Comparison of ENCODE assay signal across 8 mouse cellular contexts in genomic region chr10:110794564-110795205, GRCm38 (mm10). TPM values are rescaled to one million over a fixed set of nuclear protein-coding genes. Genes with fewer than 3 reads are reported as not detected.
DNase-seq lines count a peak whose midpoint lies in the region; ATAC-seq lines count a peak whose summit lies in the region.

No protein-coding gene starts in this region.

- DNase-seq in 416B (ENCODE audit: low read depth), result peak; percentile 72
- DNase-seq in c-Kit-negative CD71-positive TER-119-positive erythroid progenitor cells, embryonic 14.5 days (ENCODE audit: low read depth, low spot score), result peak; percentile 30
- DNase-seq in forebrain, embryonic 14.5 days (ENCODE audit: low spot score), result peak; percentile 83
- peak; percentile 90 for DNase-seq in hindbrain, embryonic 14.5 days (ENCODE audit: low spot score)
- DNase-seq in thymus, postnatal 25 days, result peak; percentile 29

- H3K4me1 ChIP-seq in forebrain, embryonic 14.5 days (ENCODE audit: control insufficient read depth, insufficient read depth, low read length), result no peaks in the 10 kb centered on the region
- no peaks in the 10 kb centered on the region for H3K4me1 ChIP-seq in hindbrain, embryonic 14.5 days (replicated peaks; ENCODE audit: control insufficient read depth, insufficient read depth, low read length)
- H3K4me1 ChIP-seq in limb, embryonic 12.5 days (replicated peaks), result 0 out of 2 replicates have a peak, but pooled peaks cover 10% of the 10 kb centered on the region
- H3K4me1 ChIP-seq in midbrain, embryonic 15.5 days, result peaks cover 3% of the 10 kb centered on the region; the same call in 1 of the 2 replicates

- WGBS in forebrain, embryonic 14.5 days, result 9% methylated on average over 12 of the region's 12 CpGs
- WGBS in hindbrain, embryonic 14.5 days, result 8% methylated on average over 12 of the region's 12 CpGs
- WGBS in limb, embryonic 12.5 days, result 8% methylated on average over 12 of the region's 12 CpGs
- 13% methylated on average over 12 of the region's 12 CpGs for WGBS in midbrain, embryonic 15.5 days

- H3K27me3 ChIP-seq in forebrain, embryonic 14.5 days (replicated peaks; ENCODE audit: control insufficient read depth, insufficient read depth, low read length), result no peaks in the 10 kb centered on the region
- no peaks in the 10 kb centered on the region for H3K27me3 ChIP-seq in hindbrain, embryonic 14.5 days (ENCODE audit: control insufficient read depth, insufficient read depth, low read length)
- H3K27me3 ChIP-seq in limb, embryonic 12.5 days, result no peaks in the 10 kb centered on the region
- H3K27me3 ChIP-seq in midbrain, embryonic 15.5 days (replicated peaks), result no peaks in the 10 kb centered on the region

- no peak overlapping the region for H3K27ac ChIP-seq in forebrain, embryonic 14.5 days (ENCODE audit: low read depth, low read length)
- H3K27ac ChIP-seq in hindbrain, embryonic 14.5 days, result peak overlapping the region; percentile 10; the same call in 1 of the 2 replicates
- H3K27ac ChIP-seq in limb, embryonic 12.5 days, result peak overlapping the region; percentile 47; the same call in 1 of the 2 replicates
- H3K27ac ChIP-seq in midbrain, embryonic 15.5 days, result 0 out of 2 replicates have a peak overlapping the region, but pooled peaks have one; percentile 13

- ATAC-seq in CD4-positive, CD25-positive, alpha-beta regulatory T cell, adult 4 months, result peak; percentile 90
- peak; percentile 76 for ATAC-seq in forebrain, embryonic 14.5 days
- peak; percentile 79 for ATAC-seq in hindbrain, embryonic 14.5 days (ENCODE audit: low FRiP score)
- peak; percentile 64; the same call in 1 of the 2 replicates for ATAC-seq in limb, embryonic 12.5 days (ENCODE audit: insufficient number of reproducible peaks, insufficient read depth, low FRiP score, low TSS enrichment, low read depth)
- peak; percentile 81 for ATAC-seq in midbrain, embryonic 15.5 days (replicated peaks)

- no peak overlapping the region for H3K9ac ChIP-seq in forebrain, embryonic 14.5 days (ENCODE audit: low read length)
- H3K9ac ChIP-seq in hindbrain, embryonic 14.5 days, result no peak overlapping the region
- H3K9ac ChIP-seq in limb, embryonic 12.5 days (replicated peaks), result no peak overlapping the region
- H3K9ac ChIP-seq in midbrain, embryonic 15.5 days, result no peak overlapping the region

- no peaks in the 10 kb centered on the region for H3K36me3 ChIP-seq in forebrain, embryonic 14.5 days (ENCODE audit: control insufficient read depth, insufficient read depth, low read length)
- no peaks in the 10 kb centered on the region for H3K36me3 ChIP-seq in hindbrain, embryonic 14.5 days (replicated peaks; ENCODE audit: control insufficient read depth, insufficient read depth)
- no peaks in the 10 kb centered on the region for H3K36me3 ChIP-seq in limb, embryonic 12.5 days
- no peaks in the 10 kb centered on the region for H3K36me3 ChIP-seq in midbrain, embryonic 15.5 days (replicated peaks)

- H3K4me2 ChIP-seq in forebrain, embryonic 14.5 days (ENCODE audit: low read length), result peak overlapping the region; percentile 39
- peak overlapping the region; percentile 41 for H3K4me2 ChIP-seq in hindbrain, embryonic 14.5 days (replicated peaks)
- peak overlapping the region; percentile 30 for H3K4me2 ChIP-seq in limb, embryonic 12.5 days
- H3K4me2 ChIP-seq in midbrain, embryonic 15.5 days, result peak overlapping the region; percentile 40

- H3K9me3 ChIP-seq in forebrain, embryonic 14.5 days (replicated peaks; ENCODE audit: control insufficient read depth, low read length), result no peaks in the 10 kb centered on the region
- no peaks in the 10 kb centered on the region for H3K9me3 ChIP-seq in hindbrain, embryonic 14.5 days (ENCODE audit: control insufficient read depth, low read length)
- H3K9me3 ChIP-seq in limb, embryonic 12.5 days, result no peaks in the 10 kb centered on the region
- no peaks in the 10 kb centered on the region for H3K9me3 ChIP-seq in midbrain, embryonic 15.5 days

- no peak overlapping the region for H3K4me3 ChIP-seq in forebrain, embryonic 14.5 days (ENCODE audit: low read depth, low read length)
- H3K4me3 ChIP-seq in hindbrain, embryonic 14.5 days (replicated peaks; ENCODE audit: low read length), result no peak overlapping the region
- no peak overlapping the region for H3K4me3 ChIP-seq in limb, embryonic 12.5 days (replicated peaks)
- H3K4me3 ChIP-seq in midbrain, embryonic 15.5 days, result 0 out of 2 replicates have a peak overlapping the region, but pooled peaks have one; percentile 7

RNA-seq across cellular contexts. Expression of gene E2f7, which starts 49.4 kb away (rescaled TPM):
- polyA plus RNA-seq in CD4-positive, CD25-positive, alpha-beta regulatory T cell, adult 4 months (2017; shearing (Covaris generic)), result 1 to 10 TPM in 1 of 2 experiments, under 1 TPM in 1; 0.38 to 1.3 TPM
- polyA plus RNA-seq in forebrain, embryonic 14.5 days (2014; fragmentation: Nextera tagmentation; extraction: Ambion mirVana), result 8.3 and 9.1 TPM in 2 replicates
- polyA plus RNA-seq in hindbrain, embryonic 14.5 days (2014; fragmentation: Nextera tagmentation; extraction: Ambion mirVana), result 7.3 and 9.0 TPM in 2 replicates
- polyA plus RNA-seq in limb, embryonic 12.5 days (2016; fragmentation: Nextera tagmentation; extraction: Ambion mirVana), result 34.5 and 34.9 TPM in 2 replicates
- 6.1 and 7.1 TPM in 2 replicates for polyA plus RNA-seq in midbrain, embryonic 15.5 days (2015; fragmentation: Nextera tagmentation; extraction: Ambion mirVana)

Comparison
In these comparisons a context has a peak if more than half of its experiments do, and no peak if none do; other contexts are left out.
1. DNase-seq: peak in every context shown above with its lines; median percentile 90 in hindbrain, embryonic 14.5 days; 83 in forebrain, embryonic 14.5 days; 72 in 416B; 30 in c-Kit-negative CD71-positive TER-119-positive erythroid progenitor cells, embryonic 14.5 days; 29 in thymus, postnatal 25 days.